7 mouse cellular contexts compared by ENCODE assay signal in genomic region chr1:92648673-92649072, GRCm38 (mm10). TPM values are rescaled to one million over a fixed set of nuclear protein-coding genes. Genes with fewer than 3 reads are reported as not detected.
DNase-seq lines count a peak whose midpoint lies in the region; ATAC-seq lines count a peak whose summit lies in the region.

Otos (minus strand) TSS chr1:92648841.

- intact Hi-C loops in left cerebral cortex, postnatal 14 days (cut with DNase I), result no loop called here

- DNase-seq in ZHBTc4 (ENCODE audit: low read depth, low spot score), result peak; percentile 91
- peak; percentile 68 for DNase-seq in cerebellum, adult 8-10 months
- DNase-seq in frontal cortex, adult 2 months (ENCODE audit: extremely low spot score in 1 of 2, low spot score in 1 of 2), result peak; percentile 41 to 86
- peak; percentile 46 for DNase-seq in hindlimb bud, embryonic 11.5 days (ENCODE audit: extremely low spot score, low read depth, low spot score)
- DNase-seq in left cerebral cortex, postnatal 14 days (ENCODE audit: low spot score in 2 of 2), result peak; percentile 80 to 84
- DNase-seq in right cerebral cortex, postnatal 36 days (ENCODE audit: low spot score in 2 of 2), result peak; percentile 41 to 52

- peak; percentile 71 for ATAC-seq in megakaryocyte-erythroid progenitor cell, adult 5-6 weeks (replicated peaks; ENCODE audit: low FRiP score, low TSS enrichment, poor library complexity, severe bottlenecking)

RNA-seq across cellular contexts. Expression of gene Otos, which starts in this region (rescaled TPM):
- polyA plus RNA-seq in frontal cortex, adult 2 months (2012; rRNA removed), result 0.23 and 0.28 TPM in 2 replicates
- total RNA-seq in left cerebral cortex, postnatal 14 days (2021), result not detected
- total RNA-seq in megakaryocyte-erythroid progenitor cell, adult 5-6 weeks (2014; fragmentation: Nextera tagmentation), result 0.72 and 5.4 TPM in 2 replicates
- not detected in 2 replicates for total RNA-seq in megakaryocyte-erythroid progenitor cell, adult 5-6 weeks (2017)

Comparison
In these comparisons a context has a peak if more than half of its experiments do, and no peak if none do; other contexts are left out.
1. Peak in every context shown above with its lines: DNase-seq and ATAC-seq.
2. Peak in DNase-seq in frontal cortex, adult 2 months; RNA of the gene not detected or under 1 TPM.
3. Peak in DNase-seq in left cerebral cortex, postnatal 14 days; RNA of the gene not detected or under 1 TPM.